Comparison of ENCODE assay signal across 15 mouse cellular contexts in genomic region chr17:27518700-27519595, GRCm38 (mm10). TPM values are rescaled to one million over a fixed set of nuclear protein-coding genes. Genes with fewer than 3 reads are reported as not detected.
DNase-seq lines count a peak whose midpoint lies in the region; ATAC-seq and TF ChIP-seq lines count a peak whose summit lies in the region.
"Had no signal": no experiment of that assay in that cellular context is flagged by ENCODE, and none has a peak within 500 bp of the region (broad histone marks: within the 10 kb centered on the region; RNA-seq: fewer than 3 reads in every experiment).

No protein-coding gene starts in this region.

- peak; percentile 58 for DNase-seq in brain, embryonic 14.5 days (ENCODE audit: low read depth)
- DNase-seq in midbrain, embryonic 14.5 days, result peak; percentile 73
- no peak for DNase-seq in right cerebral cortex, adult 18-20 months
- DNase-seq in frontal cortex, postnatal 10 days (ENCODE audit: low spot score in 2 of 2), result no peak
- DNase-seq in MN1 (ENCODE audit: low spot score), result no peak
- DNase-seq: adrenal gland, adult 8-10 months; cerebellum, adult 9-10 months; heart, adult 18-20 months; heart, postnatal 14 days; kidney, adult 11 months; kidney, postnatal 4 days had no signal

- H3K36me3 ChIP-seq in forebrain, embryonic 12.5 days (replicated peaks), result no peaks in the 10 kb centered on the region
- no peaks in the 10 kb centered on the region for H3K36me3 ChIP-seq in forebrain, embryonic 16.5 days (ENCODE audit: control insufficient read depth, insufficient read depth)
- no peaks in the 10 kb centered on the region for H3K36me3 ChIP-seq in hindbrain, embryonic 12.5 days
- no peaks in the 10 kb centered on the region for H3K36me3 ChIP-seq in midbrain, embryonic 14.5 days (ENCODE audit: control insufficient read depth, insufficient read depth, low read length)

- TF ChIP-seq CTCF in brain, embryonic 14.5 days (IDR thresholded peaks at IDR 0.05; ENCODE audit: borderline replicate concordance, extremely low read depth, insufficient read depth, insufficient read length), result no peak

- H3K9ac ChIP-seq in forebrain, embryonic 12.5 days, result peak overlapping the region; percentile 33
- no peak overlapping the region for H3K9ac ChIP-seq in forebrain, embryonic 16.5 days (replicated peaks; ENCODE audit: low read depth, low read length)
- H3K9ac ChIP-seq in hindbrain, embryonic 12.5 days, result peak overlapping the region; percentile 39; the same call in 1 of the 2 replicates
- no peak overlapping the region for H3K9ac ChIP-seq in midbrain, embryonic 14.5 days (replicated peaks; ENCODE audit: low read length)

- H3K4me3 ChIP-seq in forebrain, embryonic 12.5 days (replicated peaks), result no peak overlapping the region
- H3K4me3 ChIP-seq in forebrain, embryonic 16.5 days (replicated peaks; ENCODE audit: low read length), result no peak overlapping the region
- no peak overlapping the region for H3K4me3 ChIP-seq in hindbrain, embryonic 12.5 days
- no peak overlapping the region for H3K4me3 ChIP-seq in midbrain, embryonic 14.5 days (replicated peaks; ENCODE audit: low read depth, low read length)

- TF ChIP-seq POLR2A in brain, embryonic 14.5 days (IDR thresholded peaks at IDR 0.05; ENCODE audit: borderline replicate concordance, extremely low read depth, insufficient read depth, insufficient read length, poor library complexity, severe bottlenecking), result no peak

- ATAC-seq in forebrain, embryonic 12.5 days (ENCODE audit: low FRiP score), result peak; percentile 27; the same call in 1 of the 2 replicates
- ATAC-seq in forebrain, embryonic 16.5 days, result no peak
- ATAC-seq in hindbrain, embryonic 12.5 days (ENCODE audit: low FRiP score), result peak; percentile 52; the same call in 1 of the 2 replicates
- ATAC-seq in midbrain, embryonic 14.5 days (ENCODE audit: low FRiP score, low TSS enrichment), result 0 out of 2 replicates have a peak, but pooled peaks have one; percentile 38

- WGBS in forebrain, embryonic 12.5 days, result 28% methylated on average over 15 of the region's 15 CpGs
- 32% methylated on average over 15 of the region's 15 CpGs for WGBS in forebrain, embryonic 16.5 days
- 24% methylated on average over 15 of the region's 15 CpGs for WGBS in hindbrain, embryonic 12.5 days
- 17% methylated on average over 15 of the region's 15 CpGs for WGBS in midbrain, embryonic 14.5 days

- H3K27ac ChIP-seq in forebrain, embryonic 12.5 days, result peak overlapping the region; percentile 36; the same call in 1 of the 2 replicates
- H3K27ac ChIP-seq in forebrain, embryonic 16.5 days (ENCODE audit: low read length), result no peak overlapping the region
- peak overlapping the region; percentile 79 for H3K27ac ChIP-seq in hindbrain, embryonic 12.5 days
- H3K27ac ChIP-seq in midbrain, embryonic 14.5 days (replicated peaks; ENCODE audit: low read depth, low read length), result peak overlapping the region; percentile 73

- H3K27me3 ChIP-seq in forebrain, embryonic 12.5 days, result peaks cover 83% of the 10 kb centered on the region
- H3K27me3 ChIP-seq in forebrain, embryonic 16.5 days (replicated peaks; ENCODE audit: control insufficient read depth, insufficient read depth, low read length), result peaks cover 47% of the 10 kb centered on the region
- H3K27me3 ChIP-seq in hindbrain, embryonic 12.5 days, result peaks cover 38% of the 10 kb centered on the region
- peaks cover 21% of the 10 kb centered on the region for H3K27me3 ChIP-seq in midbrain, embryonic 14.5 days (ENCODE audit: control insufficient read depth, insufficient read depth, low read length)

- no peak overlapping the region for H3K4me2 ChIP-seq in forebrain, embryonic 12.5 days
- H3K4me2 ChIP-seq in forebrain, embryonic 16.5 days (ENCODE audit: low read length), result no peak overlapping the region
- no peak overlapping the region for H3K4me2 ChIP-seq in hindbrain, embryonic 12.5 days (replicated peaks)
- H3K4me2 ChIP-seq in midbrain, embryonic 14.5 days (ENCODE audit: low read length), result no peak overlapping the region

- no peaks in the 10 kb centered on the region for H3K9me3 ChIP-seq in forebrain, embryonic 12.5 days
- H3K9me3 ChIP-seq in forebrain, embryonic 16.5 days (ENCODE audit: control insufficient read depth, low read length), result no peaks in the 10 kb centered on the region
- no peaks in the 10 kb centered on the region for H3K9me3 ChIP-seq in hindbrain, embryonic 12.5 days (replicated peaks)
- H3K9me3 ChIP-seq in midbrain, embryonic 14.5 days (ENCODE audit: control insufficient read depth, low read length), result no peaks in the 10 kb centered on the region

- peaks cover 32% of the 10 kb centered on the region for H3K4me1 ChIP-seq in forebrain, embryonic 12.5 days
- peaks cover 12% of the 10 kb centered on the region for H3K4me1 ChIP-seq in forebrain, embryonic 16.5 days (replicated peaks; ENCODE audit: control insufficient read depth, insufficient read depth, low read length)
- H3K4me1 ChIP-seq in hindbrain, embryonic 12.5 days, result peaks cover 37% of the 10 kb centered on the region
- H3K4me1 ChIP-seq in midbrain, embryonic 14.5 days (ENCODE audit: control insufficient read depth, insufficient read depth, low read length), result peaks cover 21% of the 10 kb centered on the region

RNA-seq across cellular contexts. Expression of gene Grm4, which starts 2.3 kb away (rescaled TPM):
- 2.4 TPM in 2 replicates for polyA plus RNA-seq in forebrain, embryonic 12.5 days (2016; fragmentation: Nextera tagmentation; extraction: Ambion mirVana)
- polyA plus RNA-seq in forebrain, embryonic 16.5 days (2015; fragmentation: Nextera tagmentation; extraction: Ambion mirVana), result 3.0 and 4.0 TPM in 2 replicates
- polyA plus RNA-seq in brain, embryonic 14.5 days (2012; rRNA removed), result 16.3 and 28.0 TPM in 2 replicates
- 3.7 and 4.2 TPM in 2 replicates for polyA plus RNA-seq in hindbrain, embryonic 12.5 days (2016; fragmentation: Nextera tagmentation; extraction: Ambion mirVana)
- polyA plus RNA-seq in midbrain, embryonic 14.5 days (2014; fragmentation: Nextera tagmentation; extraction: Ambion mirVana), result 9.8 and 10.1 TPM in 2 replicates
- polyA plus RNA-seq: liver, adult 2 months had no signal

RNA-seq across cellular contexts. Expression of gene Hmga1, which starts 37.3 kb away (rescaled TPM):
- 214 and 228 TPM in 2 replicates for polyA plus RNA-seq in forebrain, embryonic 12.5 days (2016; fragmentation: Nextera tagmentation; extraction: Ambion mirVana)
- 107 and 113 TPM in 2 replicates for polyA plus RNA-seq in forebrain, embryonic 16.5 days (2015; fragmentation: Nextera tagmentation; extraction: Ambion mirVana)
- polyA plus RNA-seq in brain, embryonic 14.5 days (2012; rRNA removed), result 120 and 130 TPM in 2 replicates
- 161 and 162 TPM in 2 replicates for polyA plus RNA-seq in hindbrain, embryonic 12.5 days (2016; fragmentation: Nextera tagmentation; extraction: Ambion mirVana)
- polyA plus RNA-seq in midbrain, embryonic 14.5 days (2014; fragmentation: Nextera tagmentation; extraction: Ambion mirVana), result 134 and 143 TPM in 2 replicates

RNA-seq across cellular contexts. Expression of gene AI413582, which starts 46.6 kb away (rescaled TPM):
- 14.0 and 16.6 TPM in 2 replicates for polyA plus RNA-seq in forebrain, embryonic 12.5 days (2016; fragmentation: Nextera tagmentation; extraction: Ambion mirVana)
- 31.9 and 49.8 TPM in 2 replicates for polyA plus RNA-seq in forebrain, embryonic 16.5 days (2015; fragmentation: Nextera tagmentation; extraction: Ambion mirVana)
- polyA plus RNA-seq in brain, embryonic 14.5 days (2012; rRNA removed), result 35.8 and 53.5 TPM in 2 replicates
- polyA plus RNA-seq in hindbrain, embryonic 12.5 days (2016; fragmentation: Nextera tagmentation; extraction: Ambion mirVana), result 19.8 and 21.9 TPM in 2 replicates
- 51.9 and 74.5 TPM in 2 replicates for polyA plus RNA-seq in midbrain, embryonic 14.5 days (2014; fragmentation: Nextera tagmentation; extraction: Ambion mirVana)

Comparison
In these comparisons a context has a peak if more than half of its experiments do, and no peak if none do; other contexts are left out.
1. H3K9ac ChIP-seq: peak in forebrain, embryonic 12.5 days (single experiment) and hindbrain, embryonic 12.5 days (single experiment); none in forebrain, embryonic 16.5 days (single experiment) and midbrain, embryonic 14.5 days (single experiment).
2. DNase-seq: peak in brain, embryonic 14.5 days (single experiment) and midbrain, embryonic 14.5 days (single experiment); none in right cerebral cortex, adult 18-20 months (single experiment), frontal cortex, postnatal 10 days (0 of 2) and MN1 (single experiment).